Mouse (Mus musculus) neural tube, embryonic 11.5 days (tissue): Measurements from ENCODE around the gene Gucd1. TPM values are rescaled to one million over a fixed set of nuclear protein-coding genes. Genes with fewer than 3 reads are reported as not detected.

Experiments
- ATAC-seq: fragments of 200-750 bp; cut with Nextera tagmentation; 2 replicates; pipeline ENCODE4 v1.8.0; 2017; ENCODE audit warnings: moderate number of reproducible peaks, mild to moderate bottlenecking, moderate TSS enrichment, moderate library complexity; ENCODE audit not compliant: insufficient read depth, low FRiP score, low TSS enrichment
- DNase-seq: peaks from one replicate; pipeline ENCODE4 v3.0.0-alpha.2; 2015; ENCODE audit warnings: low spot score
- H3K27ac ChIP-seq: fragments of 300-500 bp; sonication (generic); 2 replicates; pipeline ENCODE4 v1.5.1; 2014; ENCODE audit warnings: low read depth, mild to moderate bottlenecking, low read length
- H3K27me3 ChIP-seq: fragments of 300-500 bp; sonication (generic); 2 replicates; pipeline ENCODE4 v1.6.1; 2014; ENCODE audit warnings: mild to moderate bottlenecking, low read length, mixed read lengths; ENCODE audit not compliant: control insufficient read depth, insufficient read depth
- H3K36me3 ChIP-seq: fragments of 300-500 bp; sonication (generic); 2 replicates; pipeline ENCODE4 v1.6.1; 2014; ENCODE audit warnings: mild to moderate bottlenecking, low read length, moderate library complexity, mixed read lengths; ENCODE audit not compliant: control insufficient read depth, insufficient read depth
- H3K4me1 ChIP-seq: fragments of 300-500 bp; sonication (generic); 2 replicates; pipeline ENCODE4 v1.6.1; 2014; ENCODE audit warnings: low read length, mixed read lengths; ENCODE audit not compliant: control insufficient read depth, insufficient read depth
- H3K4me2 ChIP-seq: fragments of 300-500 bp; sonication (generic); 2 replicates; pipeline ENCODE4 v1.6.1; 2014; ENCODE audit warnings: low read depth, mild to moderate bottlenecking, moderate library complexity
- H3K4me3 ChIP-seq: fragments of 300-500 bp; sonication (generic); 2 replicates; pipeline ENCODE4 v1.5.1; 2014; ENCODE audit warnings: low read depth, low read length
- H3K9ac ChIP-seq: fragments of 300-500 bp; sonication (generic); 2 replicates; pipeline ENCODE4 v1.6.1; 2014; ENCODE audit warnings: mild to moderate bottlenecking, low read length
- H3K9me3 ChIP-seq: fragments of 300-500 bp; sonication (generic); 2 replicates; pipeline ENCODE4 v1.6.1; 2016; ENCODE audit warnings: low read length; ENCODE audit not compliant: control insufficient read depth
- WGBS: fragments of 180-500 bp; shearing (Covaris S2); extraction: QIAGEN DNeasy Blood & Tissue Kit; methylation state at CpG from one replicate; pipeline ENCODE4 v1.1.7; 2014; 5-methylcytosine and 5-hydroxymethylcytosine counted together
- polyA plus RNA-seq: library from polyadenylated mRNA; unstranded; fragments of >200 nt; fragmentation: Nextera tagmentation; extraction: Ambion mirVana; gene quantifications from 2 replicates; pipeline ENCODE4 v1.2.1, GENCODE M21; 2014

Gucd1 gene
- polyA plus RNA-seq, 1 experiment from 2014 or later = 33.2 TPM

DNA sequence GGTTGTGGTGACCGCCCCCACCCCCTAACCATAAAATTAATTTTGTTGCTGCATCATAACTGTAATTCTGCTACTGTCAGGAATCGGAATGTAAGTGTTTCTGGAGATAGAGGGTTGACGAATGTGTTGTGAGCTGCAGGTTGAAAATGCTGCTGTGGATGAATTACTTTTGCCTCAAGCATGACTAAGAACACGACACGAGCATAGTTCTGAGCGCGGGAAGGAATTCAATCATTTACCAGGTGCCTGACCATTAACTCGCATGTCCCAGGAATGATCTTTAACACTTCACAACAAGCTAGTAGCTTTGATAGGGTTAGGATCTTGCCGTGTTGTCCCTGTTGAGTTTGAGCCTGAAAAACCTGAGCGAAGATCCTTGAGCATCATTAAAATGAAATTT, 180.5 kb downstream of the Gucd1 start:
- Histone ChIP-seq H3K9me3 (no peaks in the 10 kb centered on the region), H3K4me1 (no peaks in the 10 kb centered on the region), H3K36me3 (no peaks in the 10 kb centered on the region), H3K9ac (no peak overlapping the region), H3K4me2 (no peak overlapping the region), H3K4me3 (no peak overlapping the region), H3K27ac (no peak overlapping the region), H3K27me3 (no peaks in the 10 kb centered on the region)
- ATAC-seq = no peak
- 76% methylated on average over 10 of the region's 10 CpGs for WGBS
- no peak for DNase-seq

DNA sequence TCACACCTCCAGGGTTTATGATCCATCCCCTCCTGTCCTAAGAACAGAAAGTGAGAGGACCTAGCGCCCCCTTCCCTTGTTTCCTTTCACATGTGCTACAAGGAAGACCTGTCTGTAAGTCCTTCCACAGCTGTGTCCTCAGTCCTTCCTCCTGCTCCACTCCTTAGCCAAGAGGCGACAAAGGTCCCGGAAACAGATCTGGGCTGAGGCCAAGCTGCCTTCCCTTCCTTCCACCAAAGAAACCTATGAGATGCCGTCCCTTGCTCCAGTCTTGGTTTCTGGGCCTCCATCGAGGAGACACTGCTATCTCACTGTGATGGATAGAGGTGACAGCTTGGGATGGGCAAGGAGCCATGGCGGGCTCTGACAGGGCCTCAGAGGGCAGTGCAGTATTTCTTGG, 182.7 kb downstream of the Gucd1 start:
- no peak for ATAC-seq
- Histone ChIP-seq H3K4me3 (no peak overlapping the region), H3K9me3 (no peaks in the 10 kb centered on the region), H3K36me3 (no peaks in the 10 kb centered on the region), H3K4me2 (no peak overlapping the region), H3K9ac (no peak overlapping the region), H3K4me1 (no peaks in the 10 kb centered on the region), H3K27me3 (no peaks in the 10 kb centered on the region), H3K27ac (no peak overlapping the region)
- WGBS = 87% methylated on average over 6 of the region's 6 CpGs
- no peak for DNase-seq

DNA sequence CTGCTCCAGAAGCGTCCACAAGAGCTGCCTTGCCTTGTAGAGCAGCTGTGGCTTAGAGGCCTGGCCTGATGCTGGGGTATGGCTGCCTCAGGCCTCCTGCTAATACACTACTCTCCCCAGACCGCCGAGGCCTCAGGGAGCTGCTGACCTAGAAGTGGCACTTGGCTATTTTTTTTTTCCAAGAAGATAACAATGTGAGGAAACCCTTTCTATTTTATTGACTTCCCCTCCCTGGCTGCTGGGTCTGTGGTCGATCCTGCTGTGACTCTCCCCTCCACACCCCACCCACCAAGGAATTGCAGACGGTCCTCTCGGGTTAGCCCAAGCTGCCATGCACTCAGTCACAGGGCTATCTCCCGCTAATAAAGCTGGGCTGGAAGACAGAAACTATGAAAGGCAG, 183.6 kb downstream of the Gucd1 start:
- Histone ChIP-seq H3K27ac (no peak overlapping the region), H3K9ac (no peak overlapping the region), H3K27me3 (no peaks in the 10 kb centered on the region), H3K9me3 (no peaks in the 10 kb centered on the region), H3K4me3 (no peak overlapping the region), H3K36me3 (no peaks in the 10 kb centered on the region), H3K4me2 (no peak overlapping the region), H3K4me1 (no peaks in the 10 kb centered on the region)
- ATAC-seq (no peak), DNase-seq (no peak)
- 79% methylated on average over 7 of the region's 7 CpGs for WGBS

DNA sequence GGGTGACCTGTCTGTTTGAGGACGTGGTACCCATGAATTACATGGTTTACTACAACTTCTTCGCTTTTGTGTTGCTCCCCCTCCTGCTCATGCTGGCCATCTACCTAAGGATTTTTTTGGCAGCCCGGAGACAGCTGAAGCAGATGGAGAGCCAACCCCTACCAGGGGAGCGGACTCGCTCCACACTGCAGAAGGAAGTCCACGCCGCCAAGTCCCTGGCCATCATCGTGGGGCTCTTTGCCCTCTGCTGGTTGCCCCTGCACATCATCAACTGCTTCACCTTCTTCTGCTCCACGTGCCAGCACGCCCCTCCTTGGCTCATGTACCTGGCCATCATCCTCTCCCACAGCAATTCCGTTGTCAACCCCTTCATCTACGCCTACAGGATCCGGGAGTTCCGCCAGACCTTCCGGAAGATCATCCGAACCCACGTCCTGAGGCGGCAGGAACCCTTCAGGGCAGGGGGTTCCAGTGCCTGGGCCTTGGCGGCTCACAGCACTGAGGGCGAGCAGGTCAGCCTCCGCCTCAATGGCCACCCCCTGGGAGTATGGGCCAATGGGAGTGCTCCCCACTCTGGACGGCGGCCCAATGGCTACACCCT, 184.5 kb downstream of the Gucd1 start:
- no peak for DNase-seq
- Histone ChIP-seq H3K27me3 (no peaks in the 10 kb centered on the region), H3K4me2 (no peak overlapping the region), H3K9ac (no peak overlapping the region), H3K4me1 (no peaks in the 10 kb centered on the region), H3K9me3 (no peaks in the 10 kb centered on the region), H3K36me3 (no peaks in the 10 kb centered on the region), H3K27ac (no peak overlapping the region), H3K4me3 (no peak overlapping the region)
- WGBS = 94% methylated on average over 23 of the region's 23 CpGs
- no peak for ATAC-seq

DNA sequence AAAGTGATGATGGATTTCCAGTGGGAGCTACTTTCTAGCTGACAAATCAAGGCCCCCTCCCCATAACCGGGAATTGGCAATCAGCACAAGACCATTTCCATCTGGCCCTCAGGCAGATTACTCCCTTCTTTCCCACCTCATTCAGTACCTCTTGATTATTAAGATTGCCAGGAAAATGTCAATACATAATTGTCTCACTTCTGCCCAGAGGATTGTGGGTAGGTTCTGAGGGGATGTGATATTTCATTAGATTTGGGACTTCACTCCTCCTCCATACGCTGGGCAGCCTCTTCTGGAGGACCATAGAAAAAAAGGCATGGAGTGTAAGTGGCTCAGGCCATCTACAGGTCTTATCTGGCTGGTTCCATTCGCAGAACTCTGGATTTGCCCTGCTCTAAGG, 185.5 kb downstream of the Gucd1 start:
- Histone ChIP-seq H3K27me3 (no peaks in the 10 kb centered on the region), H3K4me3 (no peak overlapping the region), H3K9ac (no peak overlapping the region), H3K4me2 (no peak overlapping the region), H3K36me3 (no peaks in the 10 kb centered on the region), H3K27ac (no peak overlapping the region), H3K4me1 (no peaks in the 10 kb centered on the region), H3K9me3 (no peaks in the 10 kb centered on the region)
- no peak for DNase-seq
- WGBS = 87% methylated on average over 3 of the region's 3 CpGs
- ATAC-seq = no peak

DNA sequence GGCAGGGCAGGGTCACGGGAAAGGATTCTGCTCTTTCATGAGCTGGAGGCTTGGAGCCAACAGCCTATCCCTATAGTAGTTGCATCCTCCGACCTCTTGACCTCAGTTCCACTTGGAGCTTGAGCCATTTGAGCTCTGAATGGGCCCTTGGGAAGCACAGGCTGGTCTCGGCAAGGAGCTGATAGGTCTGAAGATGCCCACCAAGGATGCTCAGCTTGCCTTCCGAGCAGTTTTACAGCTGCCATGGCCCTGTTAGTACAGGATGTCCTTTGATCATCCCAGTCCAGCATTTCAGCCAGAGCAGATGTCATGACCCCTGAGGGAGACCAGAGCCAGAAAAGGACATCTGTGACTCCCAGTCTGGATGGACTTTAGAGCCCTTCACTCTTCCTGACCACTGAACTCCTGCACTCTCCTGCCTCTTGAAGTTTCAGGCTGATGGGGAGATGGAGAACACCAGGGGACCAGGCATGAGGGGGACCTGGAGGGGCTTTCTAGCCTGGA, 189.5 kb downstream of the Gucd1 start:
- no peak overlapping the region for H3K4me2 ChIP-seq
- DNase-seq (no peak), ATAC-seq (no peak)
- no peaks in the 10 kb centered on the region for H3K9me3 ChIP-seq
- H3K27ac ChIP-seq = no peak overlapping the region
- no peaks in the 10 kb centered on the region for H3K27me3 ChIP-seq
- 17% methylated on average over 4 of the region's 4 CpGs for WGBS
- H3K36me3 ChIP-seq = no peaks in the 10 kb centered on the region
- H3K9ac ChIP-seq = no peak overlapping the region
- H3K4me1 ChIP-seq = no peaks in the 10 kb centered on the region
- H3K4me3 ChIP-seq = no peak overlapping the region

DNA sequence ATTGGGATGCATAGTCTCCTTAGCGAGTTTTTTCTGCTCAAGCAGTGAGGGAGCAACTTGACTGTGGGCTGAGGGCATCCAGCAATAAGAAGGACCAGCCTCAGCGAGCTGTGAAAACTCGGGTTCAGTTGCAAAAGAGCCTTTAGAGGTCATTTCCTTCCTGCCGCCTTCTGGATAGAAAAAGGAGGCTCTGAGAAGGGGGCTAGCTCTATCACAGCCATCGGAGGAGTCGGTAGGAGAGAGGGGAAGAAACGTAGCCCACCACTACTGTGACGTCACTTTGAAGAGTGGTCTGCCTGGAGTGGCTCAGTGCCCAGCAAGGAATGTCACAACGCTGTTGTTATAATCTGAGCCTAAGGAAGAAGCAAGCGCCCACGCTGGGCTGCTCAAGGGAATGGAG, 190.7 kb downstream of the Gucd1 start:
- WGBS = 83% methylated on average over 11 of the region's 11 CpGs
- H3K36me3 ChIP-seq = no peaks in the 10 kb centered on the region
- no peaks in the 10 kb centered on the region for H3K9me3 ChIP-seq
- DNase-seq (no peak), ATAC-seq (no peak)
- no peaks in the 10 kb centered on the region for H3K4me1 ChIP-seq
- H3K4me3 ChIP-seq = no peak overlapping the region
- no peak overlapping the region for H3K4me2 ChIP-seq
- H3K9ac ChIP-seq = no peak overlapping the region
- no peaks in the 10 kb centered on the region for H3K27me3 ChIP-seq
- no peak overlapping the region for H3K27ac ChIP-seq

DNA sequence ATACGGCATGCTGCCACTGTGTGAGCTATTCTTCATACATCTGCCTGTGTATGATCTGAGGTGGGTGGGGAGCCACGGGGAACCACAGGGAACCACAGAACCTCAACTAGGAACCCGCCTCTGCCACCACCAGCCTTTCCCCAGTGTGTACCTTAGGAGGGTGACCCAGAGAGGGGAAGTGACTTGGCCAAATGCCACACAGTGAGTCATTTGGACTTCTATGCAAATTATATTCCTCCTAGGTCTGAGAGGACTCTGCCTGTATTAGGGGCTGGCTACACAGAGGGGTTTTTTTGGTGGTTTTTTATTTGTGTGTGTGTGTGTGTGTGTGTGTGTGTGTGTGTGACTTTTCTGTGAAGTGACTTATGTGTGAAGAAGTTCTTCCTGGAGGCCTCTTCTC, 191.2 kb downstream of the Gucd1 start:
- H3K4me3 ChIP-seq = no peak overlapping the region
- no peak overlapping the region for H3K9ac ChIP-seq
- no peaks in the 10 kb centered on the region for H3K36me3 ChIP-seq
- no peaks in the 10 kb centered on the region for H3K27me3 ChIP-seq
- H3K27ac ChIP-seq = no peak overlapping the region
- no peaks in the 10 kb centered on the region for H3K9me3 ChIP-seq
- DNase-seq (no peak), ATAC-seq (no peak)
- no peak overlapping the region for H3K4me2 ChIP-seq
- 86% methylated on average over 3 of the region's 3 CpGs for WGBS
- no peaks in the 10 kb centered on the region for H3K4me1 ChIP-seq

DNA sequence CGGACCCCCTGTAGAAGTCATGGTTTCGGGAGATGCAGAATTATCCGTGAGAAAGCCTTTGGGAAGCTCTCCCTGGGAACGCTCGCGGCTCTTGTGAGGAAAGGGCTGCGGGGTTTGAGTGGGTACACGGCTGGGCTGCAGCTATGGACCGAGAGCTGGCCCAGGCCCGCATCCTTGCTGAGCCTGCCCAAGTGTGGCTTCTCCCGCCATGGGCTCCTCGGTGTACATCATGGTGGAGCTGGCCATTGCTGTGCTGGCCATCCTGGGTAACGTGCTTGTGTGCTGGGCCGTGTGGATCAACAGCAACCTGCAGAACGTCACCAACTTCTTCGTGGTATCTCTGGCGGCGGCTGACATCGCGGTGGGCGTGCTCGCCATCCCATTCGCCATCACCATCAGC, 192.0 kb downstream of the Gucd1 start:
- no peak for DNase-seq
- no peak overlapping the region for H3K9ac ChIP-seq
- H3K27me3 ChIP-seq = no peaks in the 10 kb centered on the region
- no peaks in the 10 kb centered on the region for H3K36me3 ChIP-seq
- no peak overlapping the region for H3K4me3 ChIP-seq
- H3K4me1 ChIP-seq = no peaks in the 10 kb centered on the region
- no peak overlapping the region for H3K27ac ChIP-seq
- no peaks in the 10 kb centered on the region for H3K9me3 ChIP-seq
- ATAC-seq = no peak
- no peak overlapping the region for H3K4me2 ChIP-seq
- WGBS = 94% methylated on average over 23 of the region's 23 CpGs
